Mouse (Mus musculus): ENCODE data around the gene Usp22. TPM values are rescaled to one million over a fixed set of nuclear protein-coding genes. Genes with fewer than 3 reads are reported as not detected.

Gene Usp22
- polyA plus RNA-seq, 1 experiment from 2014 or later = 156 TPM

DNA sequence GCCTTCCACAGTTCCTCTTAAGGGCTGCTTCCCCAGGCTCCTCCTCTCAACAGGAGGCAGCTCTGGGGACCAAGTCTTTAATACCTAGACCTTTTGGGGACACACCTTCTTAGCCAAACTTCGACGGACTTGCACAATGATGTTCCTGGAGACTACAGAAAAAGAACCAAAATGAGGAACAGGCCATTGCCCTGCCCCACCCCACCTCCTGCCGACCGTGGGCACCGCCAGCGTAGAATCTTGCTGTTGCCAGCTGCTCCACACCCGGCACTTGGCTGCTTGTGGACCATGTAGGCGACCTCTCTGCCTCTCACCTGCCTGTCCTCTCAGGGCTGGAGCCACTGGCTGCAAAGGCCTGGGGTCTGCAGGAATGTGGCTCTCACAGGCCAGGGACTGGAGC lies 58.6 kb downstream of the Usp22 start:
- Histone ChIP-seq H3K9me3 (0 out of 2 replicates have a peak, but pooled peaks cover 3% of the 10 kb centered on the region), H3K4me1 (no peaks in the 10 kb centered on the region), H3K9ac (no peak overlapping the region), H3K36me3 (no peaks in the 10 kb centered on the region), H3K4me3 (no peak overlapping the region), H3K4me2 (no peak overlapping the region), H3K27ac (no peak overlapping the region), H3K27me3 (no peaks in the 10 kb centered on the region)
- 57% methylated on average over 8 of the region's 8 CpGs for WGBS
- ATAC-seq (ENCODE audit: insufficient number of reproducible peaks, insufficient read depth, low FRiP score, low TSS enrichment, low read depth) = no peak

DNA sequence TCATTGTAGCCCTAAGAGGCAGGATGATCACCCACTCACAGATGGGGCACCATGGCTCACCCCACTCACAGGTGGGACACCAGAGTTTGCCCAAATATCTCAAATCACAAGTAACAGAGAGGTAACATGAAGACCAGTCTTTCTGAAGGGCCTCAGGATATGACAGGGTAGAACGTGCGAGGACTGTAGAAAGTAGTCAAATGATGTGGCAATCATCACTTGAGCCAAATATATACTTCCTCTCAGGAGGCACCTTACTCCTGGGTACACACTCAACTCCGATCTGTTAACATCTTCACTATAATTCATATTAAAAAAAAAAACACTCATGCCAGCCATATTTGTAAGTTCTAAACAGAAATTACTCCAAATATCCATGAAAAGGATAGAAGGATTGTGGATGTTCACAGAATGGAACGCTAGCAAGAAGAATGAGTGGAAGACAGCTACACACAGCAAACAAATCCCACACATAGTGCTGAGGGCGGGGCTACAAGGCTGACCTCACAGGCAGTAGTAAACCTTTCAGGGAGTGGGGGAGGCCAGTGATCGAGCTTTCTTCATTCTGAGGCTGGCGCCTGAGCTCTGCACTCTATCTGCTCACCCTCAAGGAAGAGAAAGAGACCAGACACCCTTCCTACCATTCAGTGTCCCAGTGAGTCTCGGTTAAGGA lies 62.4 kb downstream of the Usp22 start:
- no peaks in the 10 kb centered on the region for H3K27me3 ChIP-seq
- H3K9me3 ChIP-seq = no peaks in the 10 kb centered on the region
- ATAC-seq (ENCODE audit: insufficient number of reproducible peaks, insufficient read depth, low FRiP score, low TSS enrichment, low read depth) = no peak
- H3K4me2 ChIP-seq = no peak overlapping the region
- H3K27ac ChIP-seq = no peak overlapping the region
- no peak overlapping the region for H3K9ac ChIP-seq
- H3K4me3 ChIP-seq = no peak overlapping the region
- H3K36me3 ChIP-seq = no peaks in the 10 kb centered on the region
- 81% methylated on average over 8 of the region's 8 CpGs for WGBS
- no peaks in the 10 kb centered on the region for H3K4me1 ChIP-seq

DNA sequence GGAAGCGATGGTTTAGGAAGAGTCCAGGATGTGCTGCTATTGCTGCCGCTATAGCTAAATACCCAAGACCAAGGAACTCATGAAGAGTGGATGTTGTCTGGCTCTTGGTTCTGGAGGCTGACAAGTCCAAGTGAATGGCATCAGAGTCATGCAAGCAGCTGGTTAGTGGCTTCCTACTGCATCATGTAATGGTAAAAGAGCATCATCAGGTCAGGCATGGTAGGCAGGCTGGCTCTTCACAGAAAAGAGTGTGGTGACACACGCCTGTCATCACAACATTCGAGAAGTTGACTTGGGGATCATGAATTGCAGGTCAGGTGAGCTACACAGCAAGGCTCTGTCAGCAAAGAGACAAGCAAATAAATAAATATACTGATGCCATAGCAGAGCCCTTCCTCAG lies 63.4 kb downstream of the Usp22 start:
- Histone ChIP-seq H3K4me1 (no peaks in the 10 kb centered on the region), H3K36me3 (no peaks in the 10 kb centered on the region), H3K4me2 (no peak overlapping the region), H3K27me3 (no peaks in the 10 kb centered on the region), H3K27ac (no peak overlapping the region), H3K9me3 (no peaks in the 10 kb centered on the region), H3K4me3 (no peak overlapping the region), H3K9ac (no peak overlapping the region)
- no peak for ATAC-seq (ENCODE audit: insufficient number of reproducible peaks, insufficient read depth, low FRiP score, low TSS enrichment, low read depth)
- WGBS = 82% methylated on average over 4 of the region's 4 CpGs

DNA sequence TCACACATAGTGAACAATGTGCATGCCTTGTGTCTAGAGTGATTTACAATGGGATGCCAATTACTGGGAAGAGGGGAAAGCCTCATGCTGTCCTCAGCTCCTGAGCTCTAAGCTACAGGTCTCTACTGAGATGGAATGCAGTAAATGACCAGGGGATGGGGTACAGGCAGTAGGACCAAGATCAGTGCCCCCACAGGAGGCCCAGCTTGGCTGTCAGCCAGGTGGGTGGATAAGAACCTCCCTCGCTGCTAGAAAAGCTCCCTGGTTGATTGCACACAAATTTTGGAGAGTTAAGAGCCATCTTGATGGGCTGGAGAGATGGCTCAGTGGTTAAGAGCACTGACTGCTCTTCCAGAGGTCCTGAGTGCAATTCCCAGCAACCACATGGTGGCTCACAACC lies 63.9 kb downstream of the Usp22 start:
- Histone ChIP-seq H3K27me3 (no peaks in the 10 kb centered on the region), H3K9me3 (no peaks in the 10 kb centered on the region), H3K4me2 (no peak overlapping the region), H3K4me1 (no peaks in the 10 kb centered on the region), H3K9ac (no peak overlapping the region), H3K36me3 (no peaks in the 10 kb centered on the region), H3K4me3 (no peak overlapping the region), H3K27ac (no peak overlapping the region)
- ATAC-seq (ENCODE audit: insufficient number of reproducible peaks, insufficient read depth, low FRiP score, low TSS enrichment, low read depth) = no peak
- 46% methylated on average over 1 of the region's 1 CpGs for WGBS

DNA sequence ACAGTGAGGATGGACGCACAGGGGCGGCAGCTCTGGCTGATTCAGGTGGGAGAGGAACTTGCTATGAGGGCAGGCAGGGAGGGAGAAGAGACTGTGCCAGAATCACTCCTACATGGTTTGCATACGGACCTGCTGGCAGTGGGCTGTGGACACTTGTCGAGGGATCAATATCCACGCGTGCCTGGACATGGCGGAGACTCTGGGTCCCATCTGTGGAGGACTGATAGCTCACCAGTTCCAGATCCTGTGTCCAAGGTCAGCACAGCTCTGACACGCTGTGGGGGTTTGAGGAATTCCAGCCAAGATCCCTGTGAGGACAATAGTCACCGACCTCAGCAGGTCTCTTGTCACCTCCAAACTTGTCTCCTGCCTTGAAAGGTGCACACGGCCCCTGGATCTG lies 64.7 kb downstream of the Usp22 start:
- Histone ChIP-seq H3K27ac (no peak overlapping the region), H3K9me3 (no peaks in the 10 kb centered on the region), H3K4me2 (no peak overlapping the region), H3K4me1 (no peaks in the 10 kb centered on the region), H3K27me3 (no peaks in the 10 kb centered on the region), H3K36me3 (no peaks in the 10 kb centered on the region), H3K9ac (no peak overlapping the region), H3K4me3 (no peak overlapping the region)
- ATAC-seq (ENCODE audit: insufficient number of reproducible peaks, insufficient read depth, low FRiP score, low TSS enrichment, low read depth) = no peak
- 81% methylated on average over 10 of the region's 10 CpGs for WGBS

DNA sequence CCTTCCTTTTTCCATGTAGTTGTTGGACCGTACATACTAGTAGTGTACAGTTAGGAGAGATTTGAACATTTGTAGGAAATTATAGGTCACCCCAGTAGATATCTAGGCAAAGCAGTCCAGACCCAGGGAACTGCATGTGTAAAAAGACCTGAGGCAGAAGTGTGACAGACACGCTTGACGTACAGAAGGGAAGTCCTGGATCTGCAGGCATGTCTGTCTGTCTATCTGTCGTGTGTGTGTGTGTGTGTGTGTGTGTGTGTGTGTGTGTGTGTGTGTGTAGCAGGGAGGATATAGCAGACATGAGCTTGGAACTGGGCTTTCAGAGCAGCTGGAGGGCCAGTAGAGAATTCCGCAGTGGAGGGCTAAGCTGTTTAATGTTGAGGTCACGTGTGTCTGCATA lies 65.1 kb downstream of the Usp22 start:
- no peaks in the 10 kb centered on the region for H3K4me1 ChIP-seq
- H3K27ac ChIP-seq = no peak overlapping the region
- H3K4me3 ChIP-seq = no peak overlapping the region
- H3K4me2 ChIP-seq = no peak overlapping the region
- no peak overlapping the region for H3K9ac ChIP-seq
- no peaks in the 10 kb centered on the region for H3K9me3 ChIP-seq
- no peaks in the 10 kb centered on the region for H3K36me3 ChIP-seq
- H3K27me3 ChIP-seq = no peaks in the 10 kb centered on the region
- 71% methylated on average over 6 of the region's 6 CpGs for WGBS
- no peak for ATAC-seq (ENCODE audit: insufficient number of reproducible peaks, insufficient read depth, low FRiP score, low TSS enrichment, low read depth)

DNA sequence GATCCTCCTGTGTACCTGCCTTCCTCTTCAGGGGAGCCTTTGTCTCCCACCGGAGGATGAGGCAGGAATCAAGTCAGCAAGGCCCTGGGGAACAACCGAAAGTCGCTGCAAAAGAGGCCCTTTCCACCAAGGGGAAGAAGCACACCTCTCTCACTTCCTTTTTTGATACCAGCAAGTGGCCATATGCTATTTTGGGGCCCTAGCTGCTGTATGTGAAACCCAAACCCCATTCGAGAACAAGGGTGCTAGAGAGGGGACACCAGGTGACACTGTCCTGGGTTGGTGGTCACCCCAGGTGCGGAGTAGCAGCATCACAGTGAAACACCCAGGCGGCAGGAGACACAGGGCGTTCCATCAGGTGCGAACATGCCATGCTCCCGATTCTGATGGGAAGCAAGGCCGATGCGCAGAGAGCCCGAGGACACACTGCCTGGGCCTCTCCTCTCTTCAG lies 65.9 kb downstream of the Usp22 start:
- 86% methylated on average over 12 of the region's 12 CpGs for WGBS
- Histone ChIP-seq H3K9ac (no peak overlapping the region), H3K4me3 (no peak overlapping the region), H3K4me2 (no peak overlapping the region), H3K9me3 (no peaks in the 10 kb centered on the region), H3K36me3 (no peaks in the 10 kb centered on the region), H3K27ac (no peak overlapping the region), H3K27me3 (no peaks in the 10 kb centered on the region), H3K4me1 (no peaks in the 10 kb centered on the region)
- no peak for ATAC-seq (ENCODE audit: insufficient number of reproducible peaks, insufficient read depth, low FRiP score, low TSS enrichment, low read depth)

DNA sequence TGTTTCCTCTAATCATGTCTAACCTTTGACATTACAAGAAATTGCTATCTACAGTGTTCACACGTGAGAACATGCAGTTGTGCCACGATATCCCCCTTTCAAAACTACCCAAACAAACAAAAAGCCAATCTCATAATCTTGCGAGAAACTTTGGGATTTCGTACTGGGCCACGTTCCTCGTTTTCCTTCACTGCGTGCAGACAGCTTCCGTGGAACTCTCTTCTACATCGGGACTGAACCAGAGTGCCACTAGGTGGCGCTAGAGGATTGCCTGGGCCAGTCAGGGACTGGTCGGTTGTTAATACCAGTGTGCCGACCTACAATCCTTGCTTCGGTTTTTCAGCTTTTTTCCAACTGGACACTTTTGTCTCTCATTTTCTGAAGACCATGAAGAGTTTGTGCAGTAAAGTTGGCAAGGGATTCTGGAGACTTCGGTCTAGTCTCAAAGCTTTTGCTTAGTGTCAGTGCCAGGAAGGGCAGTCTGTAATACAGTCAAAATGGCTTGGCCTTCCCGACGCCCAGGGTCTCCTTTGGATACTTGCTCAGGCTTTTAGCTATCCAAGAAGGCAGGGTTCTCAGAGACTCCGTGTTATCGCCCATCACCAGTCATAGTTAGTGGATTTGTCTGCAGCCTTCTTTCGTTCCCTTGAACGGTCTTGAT lies 70.5 kb downstream of the Usp22 start:
- Histone ChIP-seq H3K27ac (no peak overlapping the region), H3K36me3 (no peaks in the 10 kb centered on the region), H3K4me2 (peak overlapping the region; percentile 28), H3K9me3 (no peaks in the 10 kb centered on the region), H3K4me3 (no peak overlapping the region), H3K27me3 (peaks cover 3% of the 10 kb centered on the region; the same call in 1 of the 2 replicates), H3K4me1 (no peaks in the 10 kb centered on the region), H3K9ac (no peak overlapping the region)
- ATAC-seq (ENCODE audit: insufficient number of reproducible peaks, insufficient read depth, low FRiP score, low TSS enrichment, low read depth) = peak; percentile 85
- 21% methylated on average over 20 of the region's 20 CpGs for WGBS

DNA sequence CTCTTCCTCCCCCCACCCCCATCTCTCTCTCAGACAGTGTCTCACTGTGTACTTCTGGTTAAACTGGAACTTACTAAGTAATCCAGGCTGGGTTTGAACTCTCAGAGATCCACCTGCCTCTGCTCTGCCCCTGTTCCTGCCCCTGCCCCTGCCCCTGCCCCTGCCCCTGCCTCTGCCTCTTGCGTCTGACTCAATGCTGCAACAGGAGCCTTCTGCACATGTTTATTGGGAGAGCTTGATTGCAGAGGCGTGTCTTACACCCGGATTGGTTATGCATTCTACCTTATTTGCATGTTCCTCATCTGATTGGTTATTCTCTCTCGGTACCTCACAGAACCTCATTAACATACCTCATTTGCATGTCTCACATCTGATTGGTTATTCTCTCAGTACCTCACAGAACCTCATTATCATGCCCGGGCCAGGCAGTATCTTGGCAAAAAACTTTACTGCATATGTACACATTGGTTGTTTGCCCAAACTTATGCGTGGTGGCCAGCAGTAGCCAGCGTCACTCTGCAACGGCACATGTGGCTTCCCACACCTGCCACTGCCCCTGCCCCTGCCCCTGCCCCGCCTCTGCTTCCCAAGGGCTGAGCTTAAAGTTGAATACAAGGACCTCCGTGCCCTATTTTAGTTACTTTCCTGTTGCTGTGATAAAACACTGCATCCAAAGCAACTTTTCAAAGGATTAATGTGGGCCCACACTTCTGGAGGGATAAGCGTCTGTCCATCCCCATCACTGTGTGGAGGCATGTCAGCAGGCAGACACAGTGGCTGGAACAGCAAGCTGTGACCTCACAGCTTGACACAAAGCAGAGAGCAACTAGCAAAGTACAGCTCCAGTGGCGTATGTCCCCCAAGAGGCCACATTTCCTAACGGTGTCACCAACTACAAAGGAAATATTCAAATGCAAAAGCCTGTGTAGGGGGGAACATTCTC lies 72.2 kb downstream of the Usp22 start:
- no peak overlapping the region for H3K9ac ChIP-seq
- H3K4me3 ChIP-seq = no peak overlapping the region
- no peaks in the 10 kb centered on the region for H3K36me3 ChIP-seq
- peaks cover 3% of the 10 kb centered on the region; the same call in 1 of the 2 replicates for H3K27me3 ChIP-seq
- no peak for ATAC-seq (ENCODE audit: insufficient number of reproducible peaks, insufficient read depth, low FRiP score, low TSS enrichment, low read depth)
- H3K4me1 ChIP-seq = no peaks in the 10 kb centered on the region
- no peak overlapping the region for H3K4me2 ChIP-seq
- 69% methylated on average over 13 of the region's 13 CpGs for WGBS
- no peak overlapping the region for H3K27ac ChIP-seq
- H3K9me3 ChIP-seq = no peaks in the 10 kb centered on the region
